Mouse (Mus musculus) neural tube, embryonic 11.5 days (tissue): Measurements from ENCODE around the gene Zfp991. TPM values are rescaled to one million over a fixed set of nuclear protein-coding genes. Genes with fewer than 3 reads are reported as not detected.
A peak's percentile ranks its signal among the peaks of the same experiment; 100 is the strongest.
"Not testable (repeated sequence)": the region's sequence is repeated elsewhere in the genome, so short reads cannot be mapped to it uniquely, and the experiment has no call there.

ENCODE experiments used
- ATAC-seq: fragments of 200-750 bp; cut with Nextera tagmentation; 2 replicates; pipeline ENCODE4 v1.8.0; 2017; ENCODE audit warnings: moderate number of reproducible peaks, mild to moderate bottlenecking, moderate TSS enrichment, moderate library complexity; ENCODE audit not compliant: insufficient read depth, low FRiP score, low TSS enrichment
- DNase-seq: peaks from one replicate; pipeline ENCODE4 v3.0.0-alpha.2; 2015; ENCODE audit warnings: low spot score
- H3K27ac ChIP-seq: fragments of 300-500 bp; sonication (generic); 2 replicates; pipeline ENCODE4 v1.5.1; 2014; ENCODE audit warnings: low read depth, mild to moderate bottlenecking, low read length
- H3K27me3 ChIP-seq: fragments of 300-500 bp; sonication (generic); 2 replicates; pipeline ENCODE4 v1.6.1; 2014; ENCODE audit warnings: mild to moderate bottlenecking, low read length, mixed read lengths; ENCODE audit not compliant: control insufficient read depth, insufficient read depth
- H3K36me3 ChIP-seq: fragments of 300-500 bp; sonication (generic); 2 replicates; pipeline ENCODE4 v1.6.1; 2014; ENCODE audit warnings: mild to moderate bottlenecking, low read length, moderate library complexity, mixed read lengths; ENCODE audit not compliant: control insufficient read depth, insufficient read depth
- H3K4me1 ChIP-seq: fragments of 300-500 bp; sonication (generic); 2 replicates; pipeline ENCODE4 v1.6.1; 2014; ENCODE audit warnings: low read length, mixed read lengths; ENCODE audit not compliant: control insufficient read depth, insufficient read depth
- H3K4me2 ChIP-seq: fragments of 300-500 bp; sonication (generic); 2 replicates; pipeline ENCODE4 v1.6.1; 2014; ENCODE audit warnings: low read depth, mild to moderate bottlenecking, moderate library complexity
- H3K4me3 ChIP-seq: fragments of 300-500 bp; sonication (generic); 2 replicates; pipeline ENCODE4 v1.5.1; 2014; ENCODE audit warnings: low read depth, low read length
- H3K9ac ChIP-seq: fragments of 300-500 bp; sonication (generic); 2 replicates; pipeline ENCODE4 v1.6.1; 2014; ENCODE audit warnings: mild to moderate bottlenecking, low read length
- H3K9me3 ChIP-seq: fragments of 300-500 bp; sonication (generic); 2 replicates; pipeline ENCODE4 v1.6.1; 2016; ENCODE audit warnings: low read length; ENCODE audit not compliant: control insufficient read depth
- WGBS: fragments of 180-500 bp; shearing (Covaris S2); extraction: QIAGEN DNeasy Blood & Tissue Kit; methylation state at CpG from one replicate; pipeline ENCODE4 v1.1.7; 2014; 5-methylcytosine and 5-hydroxymethylcytosine counted together
- polyA plus RNA-seq: library from polyadenylated mRNA; unstranded; fragments of >200 nt; fragmentation: Nextera tagmentation; extraction: Ambion mirVana; gene quantifications from 2 replicates; pipeline ENCODE4 v1.2.1, GENCODE M21; 2014

Zfp991 gene
- polyA plus RNA-seq, 1 experiment from 2014 or later: 6.7 TPM

DNA sequence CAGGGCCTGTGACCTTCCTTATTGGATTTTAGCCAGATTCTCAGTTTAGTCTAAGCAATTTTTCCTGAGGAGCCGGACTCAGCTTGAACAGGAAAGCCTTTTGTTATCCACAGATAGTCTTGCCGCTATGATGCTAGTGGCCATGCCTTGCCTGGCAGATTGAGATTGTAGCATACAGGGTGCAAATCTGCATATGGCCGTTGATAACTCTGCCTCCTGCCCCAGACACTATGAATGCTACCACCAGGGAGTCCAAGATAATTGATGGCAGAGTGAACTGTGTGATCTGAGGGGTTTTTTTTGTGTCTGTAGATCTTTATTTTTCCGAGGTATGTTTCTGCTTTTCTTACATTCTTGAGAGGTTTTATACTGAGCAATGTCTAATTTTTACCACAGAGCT, 39.7 kb downstream of the Zfp991 start:
- H3K27ac ChIP-seq, H3K4me2 ChIP-seq, H3K9ac ChIP-seq, DNase-seq, H3K27me3 ChIP-seq, H3K4me3 ChIP-seq, H3K9me3 ChIP-seq, H3K4me1 ChIP-seq, H3K36me3 ChIP-seq: not testable (repeated sequence)
- no CpG with 5 or more reads among the region's 4 CpGs for WGBS
- peak; percentile 42; the same call in 1 of the 2 replicates for ATAC-seq

- H3K4me1 ChIP-seq: not testable (repeated sequence)
- peak; percentile 45 for ATAC-seq
These were observed 44.5 kb downstream of the Zfp991 start for GRCm38 (mm10) chr4:147176279-147176880.

GRCm38 (mm10) chr4:147181141-147181685, 49.4 kb downstream of the Zfp991 start:
- peak; percentile 40; the same call in 1 of the 2 replicates for ATAC-seq
- not testable (repeated sequence) for H3K4me2 ChIP-seq, H3K9me3 ChIP-seq, H3K27me3 ChIP-seq, H3K9ac ChIP-seq, H3K4me3 ChIP-seq, DNase-seq, H3K36me3 ChIP-seq, H3K4me1 ChIP-seq, H3K27ac ChIP-seq
- 93% methylated on average over 7 of the region's 8 CpGs for WGBS

More at GRCm38 (mm10) chr4:147176279-147176880, 44.5 kb downstream of the Zfp991 start:
- WGBS: 84% methylated on average over 7 of the region's 12 CpGs
- H3K9ac ChIP-seq, H3K27ac ChIP-seq, H3K4me3 ChIP-seq, H3K27me3 ChIP-seq, DNase-seq, H3K4me2 ChIP-seq, H3K36me3 ChIP-seq, H3K9me3 ChIP-seq: not testable (repeated sequence)

- H3K9me3 ChIP-seq, H3K4me1 ChIP-seq, DNase-seq, H3K4me3 ChIP-seq, H3K9ac ChIP-seq, H3K27me3 ChIP-seq, H3K27ac ChIP-seq, H3K36me3 ChIP-seq, H3K4me2 ChIP-seq: not testable (repeated sequence)
- WGBS: no CpG with 5 or more reads among the region's 13 CpGs
- ATAC-seq: peak; percentile 67; the same call in 1 of the 2 replicates
These were observed 50.3 kb downstream of the Zfp991 start for GRCm38 (mm10) chr4:147181969-147182705.

DNA sequence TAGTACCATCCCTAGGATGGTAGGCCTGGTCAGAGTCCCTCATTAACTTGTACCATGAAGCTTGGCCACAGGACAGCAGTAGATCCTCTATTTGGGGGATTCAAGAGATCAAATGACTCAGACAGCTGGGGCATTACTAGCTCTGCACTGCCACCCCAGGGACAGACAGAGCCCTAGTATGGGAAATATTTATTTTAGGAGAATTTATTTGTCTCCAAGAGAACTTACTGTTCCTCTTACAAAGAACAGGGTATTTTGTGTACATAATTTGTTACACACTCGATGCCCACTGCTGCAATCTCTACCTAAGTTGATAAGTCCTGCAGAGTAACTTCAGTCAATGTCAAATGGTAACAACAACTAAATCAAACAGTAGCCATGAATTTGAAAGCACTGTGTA, 55.0 kb downstream of the Zfp991 start:
- ATAC-seq: peak; percentile 25; the same call in 1 of the 2 replicates
- not testable (repeated sequence) for H3K27ac ChIP-seq, H3K9me3 ChIP-seq, H3K4me1 ChIP-seq, H3K4me3 ChIP-seq, H3K36me3 ChIP-seq, H3K27me3 ChIP-seq, DNase-seq, H3K9ac ChIP-seq, H3K4me2 ChIP-seq
- WGBS: 94% methylated on average over 1 of the region's 1 CpGs

GRCm38 (mm10) chr4:147187283-147187965, 55.6 kb downstream of the Zfp991 start:
- H3K9me3 ChIP-seq, H3K9ac ChIP-seq, H3K4me1 ChIP-seq, H3K27ac ChIP-seq, H3K36me3 ChIP-seq, H3K27me3 ChIP-seq, H3K4me3 ChIP-seq, H3K4me2 ChIP-seq: not testable (repeated sequence)
- DNase-seq (peak; percentile 6), ATAC-seq (peak; percentile 25; the same call in 1 of the 2 replicates)
- 67% methylated on average over 66 of the region's 71 CpGs for WGBS

DNA sequence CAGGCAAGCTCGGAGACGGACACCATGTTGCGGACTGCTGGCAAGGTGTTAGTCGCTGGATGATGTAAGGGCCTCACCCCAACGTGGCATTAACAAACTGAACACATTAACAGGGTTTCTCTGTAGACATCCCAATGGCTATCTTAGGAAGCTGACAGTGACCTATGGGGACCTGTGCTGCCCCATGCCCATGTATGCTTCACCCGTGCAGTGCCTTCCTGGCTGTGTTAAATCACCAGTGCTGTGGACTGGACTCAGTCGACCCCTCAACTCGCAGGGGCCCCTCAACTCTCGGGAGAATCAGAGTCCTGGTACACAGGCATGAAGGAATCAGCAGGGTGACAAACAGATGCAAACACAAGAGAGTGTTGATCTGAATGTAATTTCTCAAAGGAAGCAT, 63.3 kb downstream of the Zfp991 start:
- not testable (repeated sequence) for H3K36me3 ChIP-seq, DNase-seq, H3K27ac ChIP-seq, H3K4me2 ChIP-seq, H3K4me1 ChIP-seq, H3K4me3 ChIP-seq, H3K9me3 ChIP-seq, ATAC-seq, H3K9ac ChIP-seq, H3K27me3 ChIP-seq
- WGBS: 85% methylated on average over 3 of the region's 9 CpGs

DNA sequence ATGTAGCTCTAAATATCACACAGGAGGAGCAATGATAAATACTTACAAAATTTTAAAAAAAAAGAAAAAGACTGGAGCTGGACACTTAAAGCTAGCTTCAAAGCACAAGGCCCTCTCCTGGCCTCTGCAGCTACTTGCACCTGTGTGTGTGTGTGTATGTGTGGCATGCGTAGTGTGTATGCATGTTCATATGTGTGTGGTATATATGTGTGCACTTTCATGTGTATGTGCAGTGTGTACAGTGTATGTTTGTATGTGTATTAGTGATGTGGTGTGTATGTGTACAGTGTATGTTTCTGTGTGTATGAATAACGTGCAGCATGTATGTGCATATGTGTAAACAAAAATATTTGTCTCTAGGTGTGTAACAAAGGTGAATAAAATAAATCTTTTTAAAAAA, 65.4 kb downstream of the Zfp991 start:
- not testable (repeated sequence) for H3K27me3 ChIP-seq, H3K9me3 ChIP-seq, H3K27ac ChIP-seq, H3K4me3 ChIP-seq, H3K4me1 ChIP-seq, H3K4me2 ChIP-seq, H3K9ac ChIP-seq, DNase-seq, H3K36me3 ChIP-seq
- 86% methylated on average over 2 of the region's 2 CpGs for WGBS
- 0 out of 2 replicates have a peak, but pooled peaks have one; percentile 24 for ATAC-seq
